In the genomic region with DNA sequence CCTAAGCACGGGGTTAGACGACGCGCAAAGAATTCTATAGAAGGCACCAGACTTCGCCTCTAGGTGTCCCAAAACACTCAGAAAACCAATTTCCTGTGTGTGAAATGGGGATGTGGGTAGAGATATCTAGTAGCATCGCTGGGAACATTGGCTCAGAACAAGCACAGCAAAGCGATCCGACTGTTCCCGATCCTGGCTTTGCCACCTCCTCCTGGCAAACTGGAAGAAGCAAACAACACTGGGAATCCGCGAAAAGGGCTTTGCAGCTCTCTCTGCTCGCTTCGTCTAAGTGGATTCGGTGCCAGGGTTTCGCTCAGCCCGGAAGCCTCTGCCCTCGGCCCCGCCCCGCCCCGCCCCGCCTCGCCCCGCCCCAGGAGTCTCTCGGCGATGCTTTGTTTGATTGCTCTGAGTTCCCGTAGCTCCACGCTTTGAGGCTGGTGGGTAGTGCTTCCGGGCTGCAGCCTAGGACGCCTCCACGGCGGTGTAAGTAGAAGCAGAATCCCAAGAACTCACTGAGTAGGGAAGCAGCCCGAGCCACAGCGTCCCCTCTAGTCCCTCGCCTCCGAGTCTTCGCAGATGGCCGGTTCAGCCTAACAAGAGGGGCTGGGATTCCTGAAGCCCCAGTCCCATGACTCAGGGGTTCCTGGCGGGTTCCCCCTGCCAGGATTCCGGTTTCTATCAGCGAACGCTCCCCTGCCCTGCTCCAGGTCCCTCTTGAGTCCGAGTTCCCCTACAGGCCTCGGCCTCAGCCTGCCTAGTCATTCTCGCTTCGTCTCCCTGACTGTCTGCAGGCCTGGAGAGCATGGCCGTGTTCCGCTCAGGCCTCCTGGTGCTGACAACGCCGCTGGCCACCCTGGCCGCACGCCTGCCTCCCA, we compare ENCODE assay signal across 8 mouse cellular contexts. TPM values are rescaled to one million over a fixed set of nuclear protein-coding genes. Genes with fewer than 3 reads are reported as not detected.
DNase-seq lines count a peak whose midpoint lies in the region; ATAC-seq and TF ChIP-seq lines count a peak whose summit lies in the region.

Gene Coasy, plus strand, starts transcription at position 358 of the 875 bp plus-strand sequence.

- peak within 1 kb of the TSS; percentile 90 for H3K4me2 ChIP-seq in embryonic facial prominence, embryonic 12.5 days (replicated peaks)
- peak within 1 kb of the TSS; percentile 99 for H3K4me2 ChIP-seq in limb, embryonic 12.5 days
- peak within 1 kb of the TSS; percentile 95 for H3K4me2 ChIP-seq in midbrain, embryonic 15.5 days

- H3K9ac ChIP-seq in embryonic facial prominence, embryonic 12.5 days: peak within 1 kb of the TSS; percentile 88
- peak within 1 kb of the TSS; percentile 88 for H3K9ac ChIP-seq in limb, embryonic 12.5 days (replicated peaks)
- H3K9ac ChIP-seq in midbrain, embryonic 15.5 days: peak within 1 kb of the TSS; percentile 83

- H3K4me3 ChIP-seq in embryonic facial prominence, embryonic 12.5 days: peak within 1 kb of the TSS; percentile 74
- H3K4me3 ChIP-seq in kidney, adult 2 months (ENCODE audit: insufficient read depth, low read depth, low read length): peak within 1 kb of the TSS; percentile 79
- peak within 1 kb of the TSS; percentile 86 for H3K4me3 ChIP-seq in limb, embryonic 12.5 days (replicated peaks)
- H3K4me3 ChIP-seq in midbrain, embryonic 15.5 days: peak within 1 kb of the TSS; percentile 72
- peak within 1 kb of the TSS; percentile 84 for H3K4me3 ChIP-seq in spleen, adult 2 months (ENCODE audit: extremely low read depth, insufficient read depth, insufficient read length)

- DNase-seq in 3134 (ENCODE audit: extremely low read depth, insufficient read length, low spot score): peak; percentile 84
- peak; percentile 82 for DNase-seq in adrenal gland, postnatal 25 days
- DNase-seq in heart, adult 18-20 months: peak; percentile 92
- peak; percentile 94 for DNase-seq in kidney, adult 2 months
- peak; percentile 82 to 87 for DNase-seq in spleen, adult 2 months (ENCODE audit: low read depth in 1 of 2, low spot score in 2 of 2)

- H3K9me3 ChIP-seq in embryonic facial prominence, embryonic 12.5 days: no peaks in the 10 kb centered on the region
- H3K9me3 ChIP-seq in limb, embryonic 12.5 days: no peaks in the 10 kb centered on the region
- H3K9me3 ChIP-seq in midbrain, embryonic 15.5 days: no peaks in the 10 kb centered on the region

- peak; percentile 81 for ATAC-seq in embryonic facial prominence, embryonic 12.5 days (ENCODE audit: insufficient number of reproducible peaks, insufficient read depth, low FRiP score, low TSS enrichment)
- ATAC-seq in limb, embryonic 12.5 days (ENCODE audit: insufficient number of reproducible peaks, insufficient read depth, low FRiP score, low TSS enrichment, low read depth): peak; percentile 73
- ATAC-seq in midbrain, embryonic 15.5 days (replicated peaks): peak; percentile 87

- peak; percentile 62 for TF ChIP-seq POLR2A in kidney, adult 2 months (IDR thresholded peaks at IDR 0.05; ENCODE audit: low read depth, low read length)
- peak; percentile 67 for TF ChIP-seq POLR2A in spleen, adult 2 months (IDR thresholded peaks at IDR 0.05; ENCODE audit: low read depth, low read length)

- H3K4me1 ChIP-seq in embryonic facial prominence, embryonic 12.5 days: peaks cover 30% of the 10 kb centered on the region
- H3K4me1 ChIP-seq in kidney, adult 2 months (ENCODE audit: control insufficient read depth, insufficient read depth, low read length): peaks cover 24% of the 10 kb centered on the region
- peaks cover 25% of the 10 kb centered on the region for H3K4me1 ChIP-seq in limb, embryonic 12.5 days (replicated peaks)
- peaks cover 34% of the 10 kb centered on the region for H3K4me1 ChIP-seq in midbrain, embryonic 15.5 days
- H3K4me1 ChIP-seq in spleen, adult 2 months (ENCODE audit: control insufficient read depth, insufficient read depth, insufficient read length): peaks cover 12% of the 10 kb centered on the region; the same call in 1 of the 2 replicates

- under 1% methylated on average over 51 of the region's 51 CpGs for WGBS in embryonic facial prominence, embryonic 12.5 days
- under 1% methylated on average over 51 of the region's 51 CpGs for WGBS in kidney, adult 2 months
- under 1% methylated on average over 51 of the region's 51 CpGs for WGBS in limb, embryonic 12.5 days
- under 1% methylated on average over 51 of the region's 51 CpGs for WGBS in midbrain, embryonic 15.5 days
- WGBS in spleen, adult 2 months: under 1% methylated on average over 51 of the region's 51 CpGs

- peaks cover 42% of the 10 kb centered on the region for H3K27me3 ChIP-seq in embryonic facial prominence, embryonic 12.5 days
- H3K27me3 ChIP-seq in kidney, adult 2 months (replicated peaks; ENCODE audit: control insufficient read depth, insufficient read depth, low read length): no peaks in the 10 kb centered on the region
- H3K27me3 ChIP-seq in limb, embryonic 12.5 days: peaks cover 45% of the 10 kb centered on the region
- peaks cover 37% of the 10 kb centered on the region for H3K27me3 ChIP-seq in midbrain, embryonic 15.5 days (replicated peaks)
- peaks cover 6% of the 10 kb centered on the region for H3K27me3 ChIP-seq in spleen, adult 2 months (ENCODE audit: control insufficient read depth, insufficient read depth, low read length)

- peaks cover 15% of the 10 kb centered on the region for H3K36me3 ChIP-seq in embryonic facial prominence, embryonic 12.5 days
- no peaks in the 10 kb centered on the region for H3K36me3 ChIP-seq in kidney, adult 2 months (ENCODE audit: control insufficient read depth, insufficient read depth, low read length)
- peaks cover 15% of the 10 kb centered on the region for H3K36me3 ChIP-seq in limb, embryonic 12.5 days
- no peaks in the 10 kb centered on the region for H3K36me3 ChIP-seq in midbrain, embryonic 15.5 days (replicated peaks)
- peaks cover 2% of the 10 kb centered on the region; the same call in 1 of the 2 replicates for H3K36me3 ChIP-seq in spleen, adult 2 months (ENCODE audit: control insufficient read depth, insufficient read depth, low read length)

- peak within 1 kb of the TSS; percentile 84 for H3K27ac ChIP-seq in embryonic facial prominence, embryonic 12.5 days
- H3K27ac ChIP-seq in kidney, adult 2 months (ENCODE audit: insufficient read depth, low read depth, low read length): peak within 1 kb of the TSS; percentile 84
- peak within 1 kb of the TSS; percentile 88 for H3K27ac ChIP-seq in limb, embryonic 12.5 days
- H3K27ac ChIP-seq in midbrain, embryonic 15.5 days: peak within 1 kb of the TSS; percentile 88
- peak within 1 kb of the TSS; percentile 89 for H3K27ac ChIP-seq in spleen, adult 2 months (ENCODE audit: insufficient read depth, low read length)

- 0 out of 2 replicates have a peak, but pooled peaks have one; percentile 17 for TF ChIP-seq CTCF in kidney, adult 2 months (conservative IDR thresholded peaks at IDR 0.05; ENCODE audit: insufficient read depth, insufficient read length, low read depth, low read length)
- TF ChIP-seq CTCF in spleen, adult 2 months (IDR thresholded peaks at IDR 0.05; ENCODE audit: extremely low read depth, insufficient read depth, insufficient read length, insufficient replicate concordance): peak; percentile 17; the same call in 1 of the 2 replicates

RNA-seq across cellular contexts. Expression of gene Coasy, which starts in this region (rescaled TPM):
- 93.5 and 115 TPM in 2 replicates for total RNA-seq in adrenal gland, postnatal 25 days (2021)
- polyA plus RNA-seq in embryonic facial prominence, embryonic 12.5 days (2016; fragmentation: Nextera tagmentation; extraction: Ambion mirVana): 43.4 and 45.6 TPM in 2 replicates
- 10 to 100 TPM; 17.4 to 18.8 TPM for total RNA-seq in heart, adult 18-20 months (2021)
- polyA plus RNA-seq in kidney, adult 2 months (2012; rRNA removed): 154 and 200 TPM in 2 replicates
- polyA plus RNA-seq in limb, embryonic 12.5 days (2016; fragmentation: Nextera tagmentation; extraction: Ambion mirVana): 43.6 and 46.5 TPM in 2 replicates
- polyA plus RNA-seq in midbrain, embryonic 15.5 days (2015; fragmentation: Nextera tagmentation; extraction: Ambion mirVana): 43.3 and 47.1 TPM in 2 replicates
- 26.6 and 36.9 TPM in 2 replicates for polyA plus RNA-seq in spleen, adult 2 months (2012; rRNA removed)

Comparison
In these comparisons a context has a peak if more than half of its experiments do, and no peak if none do; other contexts are left out.
1. Peak in every context shown above with its lines: DNase-seq, ATAC-seq, H3K4me3 ChIP-seq and H3K27ac ChIP-seq.